Mouse (Mus musculus): ENCODE data around the gene Tpmt. TPM values are rescaled to one million over a fixed set of nuclear protein-coding genes. Genes with fewer than 3 reads are reported as not detected.

Gene Tpmt
- polyA plus RNA-seq (2012; rRNA removed): 12.4 and 17.5 TPM in 2 replicates

GRCm38 (mm10) chr13:47044617-47044947 is at the start of gene Tpmt:
Gene Tpmt, minus strand, starts transcription at chr13:47044737.

DNA sequence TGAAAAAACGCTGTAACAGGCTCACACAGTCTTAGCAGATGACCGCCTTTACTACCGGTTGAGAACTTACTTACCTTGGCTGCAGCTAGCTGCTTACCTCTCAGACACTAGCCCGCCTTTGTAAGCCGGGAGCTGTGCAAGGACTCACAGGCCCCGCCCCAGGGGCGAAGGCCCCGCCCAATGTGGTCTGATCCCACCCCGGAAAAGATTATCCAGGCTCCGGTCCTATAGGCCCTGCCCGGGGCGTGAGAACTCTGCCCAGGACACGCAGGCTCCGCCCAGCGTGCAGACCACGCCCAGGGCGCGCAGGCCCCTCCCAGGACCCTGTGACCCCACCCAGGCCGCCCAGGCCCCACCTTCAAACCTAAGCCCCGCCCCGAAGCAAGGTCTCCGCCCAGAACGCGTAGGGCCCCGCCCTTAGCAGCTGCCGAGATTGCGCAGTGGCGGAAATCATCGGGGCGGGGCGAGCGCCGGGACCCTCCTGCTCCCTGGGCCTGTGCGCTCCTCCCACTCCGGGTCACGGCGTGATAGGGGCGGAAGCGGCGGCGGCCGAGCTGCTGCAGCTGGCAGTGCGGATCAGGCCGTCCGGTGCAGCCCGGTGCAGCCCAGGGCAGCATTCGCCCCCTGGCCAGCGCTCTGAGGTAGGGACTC is 1.4 kb downstream of the Tpmt start, which contains the start of gene Kdm1b:
TSS of gene Kdm1b (plus strand) at position 470 of the 651 bp plus-strand sequence.

DNA sequence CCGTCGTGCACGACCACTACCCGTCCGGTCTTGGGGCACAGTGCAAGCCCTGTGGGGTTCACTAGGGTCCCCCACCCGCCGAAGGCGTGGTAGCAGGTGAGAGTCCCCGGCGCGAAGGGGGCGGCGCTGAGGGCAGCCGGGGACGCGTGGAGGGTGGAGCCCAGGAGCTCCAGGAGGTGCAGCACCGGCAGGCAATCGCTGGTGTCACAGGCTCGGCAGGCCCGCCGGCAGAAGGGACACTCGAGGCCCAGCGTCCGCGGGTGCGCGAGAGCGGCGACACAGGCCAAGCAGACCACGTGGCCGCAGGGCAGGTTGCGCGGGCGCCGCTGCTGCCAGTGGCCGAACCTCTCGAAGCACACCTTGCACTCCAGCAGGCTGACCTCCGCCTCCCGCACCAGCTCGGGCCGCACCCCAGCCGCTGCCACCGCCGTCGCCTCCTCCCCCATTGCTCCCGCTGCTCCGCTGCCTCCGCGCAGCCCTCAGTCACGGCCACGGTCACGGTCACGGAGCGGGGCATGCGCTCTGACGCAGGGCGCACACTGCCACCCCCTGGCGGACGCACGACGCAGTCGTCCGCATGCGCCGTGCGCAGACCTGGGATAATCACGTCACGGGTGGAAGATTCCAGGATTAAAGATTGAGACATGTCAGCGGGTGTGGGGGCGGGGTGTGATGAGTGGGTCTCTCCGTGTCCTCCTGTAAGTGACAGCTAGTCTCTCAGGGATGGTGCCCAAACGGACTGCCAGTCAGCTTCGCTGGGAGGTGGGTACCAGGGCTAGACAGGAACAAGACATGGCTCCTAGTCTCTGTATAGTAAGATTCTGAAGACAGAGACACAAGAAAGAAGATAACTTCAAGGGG is 30.0 kb downstream of the Tpmt start, which contains the start of gene Nhlrc1:
TSS of gene Nhlrc1 (minus strand) at position 517 of the 861 bp plus-strand sequence.

Other genes with a start within 250 kb of the Tpmt start
- 3.5 TPM in 2 replicates for gene Kif13a, start 114.9 kb downstream of the Tpmt start, polyA plus RNA-seq (2012; rRNA removed)
- 0.40 and 0.44 TPM in 2 replicates for gene Nhlrc1, start 29.9 kb downstream of the Tpmt start, polyA plus RNA-seq (2012; rRNA removed)
- 3.1 and 3.4 TPM in 2 replicates for gene Kdm1b, start 1.2 kb downstream of the Tpmt start, polyA plus RNA-seq (2012; rRNA removed)
- gene Dek, start 61.5 kb upstream of the Tpmt start, polyA plus RNA-seq (2012; rRNA removed): 87.1 and 90.7 TPM in 2 replicates
- 4.8 and 5.8 TPM in 2 replicates for gene Rnf144b, start 77.9 kb upstream of the Tpmt start, polyA plus RNA-seq (2012; rRNA removed)

Data from liver, embryonic 18 days (tissue).